Mouse (Mus musculus) left cerebral cortex, adult 8-10 months (tissue): ENCODE measurements around the gene Slc5a10. TPM values are rescaled to one million over a fixed set of nuclear protein-coding genes. Genes with fewer than 3 reads are reported as not detected.
A peak's percentile ranks its signal among the peaks of the same experiment; 100 is the strongest.

Experiments used
- DNase-seq, 2 experiments: peaks; one replicate each; pipeline ENCODE4 v3.0.0; 2022; ENCODE audit warnings: low spot score in 2 of 2
- total RNA-seq, 4 experiments: library from RNA; stranded (reverse); gene quantifications; 2 replicates each; pipeline ENCODE4 v1.2.4; 2022

Gene Slc5a10
- total RNA-seq, 4 experiments from 2014 or later, result 0.20 to 0.33 (median 0.32) TPM; not detected in 1

DNA sequence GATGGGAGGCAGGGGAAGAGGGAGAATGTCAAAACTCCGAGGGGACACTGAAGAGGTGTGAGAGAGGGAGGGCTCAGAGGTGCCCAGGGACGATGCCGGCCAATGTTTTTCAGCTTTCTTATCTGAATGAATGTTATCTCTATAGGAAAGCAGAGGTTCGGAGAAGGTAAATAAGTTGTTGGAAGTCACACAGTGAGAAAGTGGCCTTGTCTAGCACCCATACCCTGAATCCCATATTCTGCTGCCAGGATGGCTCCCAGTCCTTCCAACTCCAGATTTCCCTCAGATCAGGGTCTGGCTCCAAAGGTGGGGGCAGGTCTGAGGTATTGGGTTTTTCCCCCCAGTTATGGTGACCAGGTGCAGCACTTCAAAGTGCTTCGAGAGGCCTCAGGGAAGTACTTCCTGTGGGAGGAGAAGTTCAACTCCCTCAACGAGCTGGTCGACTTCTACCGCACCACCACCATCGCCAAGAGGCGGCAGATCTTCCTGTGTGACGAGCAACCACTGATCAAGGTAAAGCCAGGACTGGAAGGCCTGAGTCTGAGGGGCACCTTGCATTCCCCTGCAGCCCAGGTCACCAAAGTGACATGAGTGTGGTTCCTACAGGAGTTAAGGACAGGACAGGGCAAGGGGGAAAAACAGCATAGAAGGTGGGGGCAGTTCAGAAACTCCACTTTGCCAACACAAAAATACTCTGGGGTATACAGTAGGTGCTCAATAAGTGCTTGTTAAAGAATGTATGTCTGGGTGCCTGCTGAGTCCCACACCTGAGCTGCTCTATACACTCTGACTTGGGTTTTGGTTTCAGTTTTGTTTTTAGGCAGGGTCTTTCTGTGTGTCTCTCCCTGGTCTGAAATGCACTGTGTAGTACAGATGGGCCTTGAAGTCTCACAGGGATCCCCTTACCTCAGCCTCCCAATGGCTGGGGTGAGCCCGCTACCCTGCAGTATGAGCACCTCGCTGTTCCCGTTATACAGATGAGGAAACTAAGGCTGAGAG, 50.8 kb downstream of the Slc5a10 start:
- DNase-seq, result no peak

DNA sequence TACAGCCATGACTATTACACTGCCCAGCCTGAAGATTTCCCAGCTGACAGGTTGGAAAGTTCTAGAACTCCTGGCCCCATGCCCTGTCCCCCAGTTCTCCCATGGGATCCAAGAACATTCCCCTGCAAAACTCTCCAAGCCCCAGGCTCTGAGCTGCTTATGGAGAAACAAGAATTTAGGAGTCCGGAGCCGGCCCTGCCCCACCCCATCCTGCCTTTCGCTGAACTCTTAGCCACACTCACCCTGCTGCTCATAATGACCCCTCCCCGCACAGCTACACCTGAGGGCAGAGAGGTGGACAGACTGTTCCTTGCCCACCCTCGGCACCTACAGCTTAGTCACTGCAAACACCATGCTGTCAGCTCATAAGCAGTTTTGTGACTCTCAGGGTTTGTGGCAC, 52.8 kb downstream of the Slc5a10 start:
- DNase-seq, result no peak

DNA sequence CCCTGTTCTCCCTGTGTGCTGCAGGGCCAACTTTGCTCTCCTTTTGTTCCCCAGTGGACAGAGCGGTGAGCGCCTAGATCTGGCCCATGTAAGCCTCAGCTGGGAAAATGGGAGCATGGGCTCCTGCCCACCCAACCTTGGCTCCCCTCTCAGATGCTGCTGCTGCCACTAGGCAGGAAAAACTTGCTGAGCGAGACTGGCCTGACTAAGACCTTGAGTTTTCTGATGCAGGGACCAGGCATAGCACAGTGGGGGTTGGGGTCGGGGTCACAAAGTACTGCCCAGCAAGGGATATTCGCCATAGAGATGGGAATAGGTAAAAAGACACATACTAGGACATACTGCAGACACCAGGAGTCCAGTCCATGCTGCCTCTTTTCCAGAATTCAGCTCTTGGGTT, 53.4 kb downstream of the Slc5a10 start:
- DNase-seq, result no peak

DNA sequence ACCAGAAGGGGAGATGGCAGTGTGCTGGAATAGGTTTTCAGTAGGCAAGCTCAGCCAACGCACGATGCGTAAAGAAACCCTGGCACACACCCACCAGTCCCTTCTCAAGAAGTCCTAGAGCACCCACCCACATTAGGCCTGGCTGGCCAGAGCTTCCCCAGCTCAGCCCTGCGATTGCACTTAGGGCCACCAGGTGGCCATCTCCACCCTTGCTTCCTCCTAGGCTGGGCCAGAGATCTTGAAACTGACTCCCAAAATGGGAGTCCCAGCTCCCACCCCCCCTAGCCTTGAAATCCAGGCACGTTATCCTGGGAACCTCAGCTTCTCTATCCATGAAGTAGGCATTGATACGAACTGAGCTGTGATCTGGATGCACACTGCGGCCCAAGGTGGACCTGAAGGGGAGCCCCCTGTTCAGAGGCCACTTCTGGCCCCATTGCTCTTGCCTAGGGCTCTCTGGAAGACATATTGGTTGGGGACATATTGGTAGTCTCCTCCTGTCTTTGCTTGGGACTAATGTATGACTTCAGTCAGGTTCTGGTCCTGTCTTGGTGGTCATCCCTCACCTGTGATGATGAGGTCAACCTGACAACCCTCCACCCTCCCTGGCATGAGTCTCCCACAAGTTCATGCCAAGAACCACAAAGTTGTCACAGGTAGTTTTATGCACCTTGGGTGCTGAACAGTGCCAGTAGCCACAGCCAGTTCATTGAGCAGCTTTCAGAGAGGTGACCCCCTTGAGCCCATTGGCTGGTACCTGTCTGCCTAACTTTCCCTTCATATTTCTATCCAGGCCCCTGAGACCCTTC, 54.4 kb downstream of the Slc5a10 start:
- DNase-seq, result peak in 1 of 2 experiments; percentile 57

DNA sequence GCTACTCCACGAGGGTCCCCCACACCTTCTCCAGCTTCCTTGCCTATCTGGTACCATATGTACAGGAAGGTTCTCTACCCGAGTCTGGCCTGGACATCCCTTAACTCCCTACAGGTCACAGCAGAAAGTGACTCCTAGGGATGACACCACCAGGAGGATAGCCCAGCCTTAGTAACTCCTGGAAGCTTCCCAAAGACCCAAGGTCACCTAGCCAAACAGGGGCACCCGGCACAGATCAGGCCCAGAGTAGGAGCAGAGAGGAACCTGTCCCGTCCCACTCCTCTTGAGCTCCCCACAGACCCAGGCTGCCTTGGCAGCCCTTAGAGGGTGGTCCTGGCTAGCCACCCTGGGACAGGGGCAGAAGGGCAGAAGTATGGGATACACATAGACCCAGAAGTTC, 55.2 kb downstream of the Slc5a10 start:
- DNase-seq, result no peak

DNA sequence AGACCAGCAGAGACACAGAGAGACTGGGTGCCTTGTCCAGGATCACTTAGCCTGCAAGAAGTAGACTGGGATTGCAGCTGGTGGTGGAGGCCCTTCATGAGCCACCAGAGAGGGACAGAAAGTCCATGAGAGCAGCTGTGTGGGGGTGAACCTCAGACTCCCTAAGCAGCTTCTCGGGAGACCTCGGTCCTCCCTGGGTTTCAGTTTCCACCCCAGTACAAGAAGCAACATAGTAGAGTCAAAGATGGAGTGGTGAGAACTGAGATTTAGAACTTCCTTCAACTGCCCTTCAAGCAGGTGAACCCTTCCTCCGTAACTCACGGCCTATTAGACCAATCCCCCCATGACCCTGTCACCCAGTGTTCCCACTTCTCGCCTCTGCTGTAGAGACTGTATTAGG, 58.4 kb downstream of the Slc5a10 start:
- no peak for DNase-seq

DNA sequence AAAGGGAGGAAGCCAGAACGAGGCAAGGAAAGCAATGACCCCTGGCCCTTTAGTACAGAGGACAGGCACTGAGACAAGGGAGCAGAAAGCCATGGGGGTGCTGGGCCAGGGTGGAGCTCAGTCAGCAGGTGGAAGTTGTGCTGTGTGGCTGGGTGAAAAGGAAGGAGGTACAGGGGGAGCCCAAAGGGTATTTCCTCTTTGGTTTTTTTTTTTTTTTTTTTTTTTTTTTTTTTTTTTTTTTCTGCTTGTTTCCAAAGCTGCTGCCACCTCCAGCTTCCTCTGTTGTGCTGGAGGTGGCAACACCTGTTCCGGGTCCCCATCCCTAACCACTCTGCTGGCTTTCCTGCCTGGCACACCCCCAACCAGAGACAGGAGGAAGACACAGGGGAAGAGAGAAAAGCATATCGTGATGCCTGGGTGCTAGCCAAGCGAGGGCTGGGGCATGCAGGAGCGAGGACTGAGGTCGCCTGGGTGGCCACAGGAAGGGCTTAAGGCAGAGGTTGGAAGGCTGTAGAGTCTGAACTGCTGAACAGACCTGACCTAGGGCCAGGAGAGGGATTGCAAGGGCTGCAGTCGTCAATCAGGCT, 59.7 kb downstream of the Slc5a10 start:
- DNase-seq, result no peak

DNA sequence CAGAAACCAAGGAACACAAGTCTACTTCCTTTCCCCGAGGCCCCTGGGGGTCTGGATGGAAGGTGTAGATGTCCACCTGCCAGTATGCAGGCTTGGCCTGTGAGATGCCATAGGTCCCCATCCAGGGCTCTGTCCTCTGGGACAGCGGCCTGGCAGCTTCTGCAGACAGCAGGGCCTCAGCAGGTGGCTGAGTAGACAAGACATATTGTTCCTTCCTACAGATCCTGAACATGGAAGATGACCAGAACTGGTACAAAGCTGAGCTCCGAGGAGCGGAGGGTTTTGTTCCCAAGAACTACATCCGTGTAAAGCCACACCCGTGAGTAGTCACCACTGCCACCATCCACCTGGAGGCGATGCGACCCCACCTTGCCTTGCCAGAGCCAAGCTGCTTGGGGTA, 60.6 kb downstream of the Slc5a10 start:
- no peak for DNase-seq

DNA sequence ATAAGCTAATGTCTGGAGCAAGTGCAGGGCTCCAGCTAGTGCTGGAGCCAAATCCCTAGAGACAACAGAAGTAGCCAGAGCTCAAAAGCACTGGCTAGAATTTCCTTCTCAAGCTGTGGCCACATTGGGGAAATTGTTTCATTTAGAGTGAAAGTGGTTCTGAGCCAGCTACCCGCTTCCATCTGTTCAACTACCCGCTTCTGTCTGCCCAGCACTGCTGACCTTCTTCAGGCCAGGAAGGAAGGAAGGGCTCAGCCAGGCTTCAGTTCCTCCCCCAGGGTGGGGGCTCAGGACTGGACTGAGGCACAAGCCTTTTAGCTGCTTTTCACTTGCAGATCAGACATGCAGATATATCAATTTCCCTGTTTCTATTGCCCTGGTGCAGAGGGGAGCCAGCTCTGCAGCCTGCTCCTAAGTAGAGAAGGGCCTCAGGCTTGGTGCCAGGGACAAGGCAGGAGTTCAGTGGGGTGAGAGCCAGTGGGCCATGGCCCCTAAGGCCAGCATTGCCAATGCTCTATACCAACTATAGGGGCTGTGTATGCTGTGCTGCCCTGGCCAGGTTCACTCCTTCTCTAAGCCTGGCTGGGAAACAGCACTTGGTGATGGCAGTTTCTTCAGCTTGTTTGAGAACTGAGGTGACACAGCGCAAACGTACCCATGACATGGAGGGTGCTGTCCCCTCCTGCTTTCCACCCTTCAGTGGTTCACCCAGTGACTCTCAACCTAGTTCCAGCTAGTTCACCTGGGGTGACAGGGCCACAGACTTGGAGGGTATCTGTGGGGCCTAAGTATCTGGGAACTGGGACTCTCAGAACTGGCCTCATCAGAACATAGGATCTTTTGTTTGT, 61.4 kb downstream of the Slc5a10 start:
- no peak for DNase-seq

DNA sequence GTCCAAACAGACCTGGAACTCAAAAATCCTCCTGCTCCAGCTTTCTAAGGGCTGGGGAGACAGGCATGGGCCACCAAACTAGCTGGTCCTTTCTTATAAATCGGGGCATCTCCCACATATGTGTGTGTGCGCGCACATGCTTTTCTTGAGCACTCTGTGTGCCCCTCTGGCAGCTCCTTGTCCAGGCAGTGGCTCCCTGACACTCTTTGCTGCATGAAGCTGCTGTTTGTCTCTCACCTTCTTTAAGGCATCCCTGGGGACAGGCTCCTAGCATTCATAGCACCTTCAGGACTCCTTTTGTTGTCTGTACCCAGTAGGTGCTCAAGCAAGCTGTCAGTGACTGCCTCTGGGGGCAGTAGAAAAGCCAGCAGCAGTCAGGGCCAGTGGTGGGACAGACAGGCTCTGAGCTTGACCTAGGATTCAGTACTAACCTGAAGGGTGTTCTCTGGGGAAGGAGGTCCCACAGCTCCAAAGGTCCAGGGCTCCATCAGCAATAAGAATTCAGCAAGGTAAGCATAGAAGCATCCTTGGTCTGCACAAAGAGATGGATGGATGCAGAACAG, 62.2 kb downstream of the Slc5a10 start:
- no peak for DNase-seq

DNA sequence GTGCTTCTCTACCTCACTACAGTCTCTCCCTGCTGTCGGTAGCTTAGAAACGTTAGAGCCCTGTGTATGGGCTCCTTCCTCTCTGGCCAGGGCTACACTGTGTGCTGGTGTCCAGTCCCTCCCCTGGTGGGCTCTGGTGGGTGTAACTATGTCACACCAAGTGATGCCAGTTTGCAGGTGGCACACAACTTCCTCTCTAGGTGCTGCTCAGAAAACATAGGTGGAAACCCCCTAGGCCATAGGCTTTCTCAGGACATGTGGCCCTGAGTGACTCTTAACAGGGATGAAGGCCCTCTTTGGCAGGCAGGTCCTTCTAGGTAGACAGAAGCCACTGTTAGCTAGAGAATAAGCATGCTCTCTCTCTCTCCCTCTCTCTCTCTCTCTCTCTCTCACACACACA, 63.2 kb downstream of the Slc5a10 start:
- DNase-seq, result no peak

DNA sequence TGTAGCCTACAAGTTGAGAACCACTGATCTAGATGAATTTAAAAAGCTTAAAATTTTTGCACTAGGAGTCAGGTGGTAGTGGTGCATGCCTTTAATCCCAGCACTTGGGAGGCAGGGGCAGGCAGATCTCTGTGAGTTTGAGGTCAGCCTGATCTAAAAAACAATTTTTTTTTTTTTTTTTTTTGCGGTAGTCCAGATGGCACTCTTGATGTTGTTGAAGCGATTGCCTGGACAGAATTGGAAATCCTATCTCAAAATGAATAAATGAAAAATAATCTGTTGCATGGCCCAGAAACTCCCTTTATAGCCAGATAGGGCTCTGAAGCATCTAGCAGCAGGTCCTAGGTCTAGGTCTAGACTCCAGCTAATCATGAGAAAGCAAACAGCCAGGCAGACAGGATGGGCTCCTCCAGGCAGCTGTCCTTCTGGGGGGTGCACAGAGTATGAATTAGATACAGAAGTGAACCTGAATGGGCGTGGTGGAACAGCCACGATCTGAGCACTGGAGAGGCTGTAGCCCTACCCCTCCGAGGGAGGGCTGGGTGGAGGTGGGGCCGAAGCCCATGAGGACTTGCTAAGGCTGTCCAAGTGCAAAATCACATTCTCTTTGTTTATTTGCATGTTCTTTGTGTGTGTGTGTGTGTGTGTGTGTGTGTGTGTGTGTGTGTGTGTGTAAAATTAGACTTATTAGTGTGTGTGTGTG, 64.3 kb downstream of the Slc5a10 start:
- no peak for DNase-seq

DNA sequence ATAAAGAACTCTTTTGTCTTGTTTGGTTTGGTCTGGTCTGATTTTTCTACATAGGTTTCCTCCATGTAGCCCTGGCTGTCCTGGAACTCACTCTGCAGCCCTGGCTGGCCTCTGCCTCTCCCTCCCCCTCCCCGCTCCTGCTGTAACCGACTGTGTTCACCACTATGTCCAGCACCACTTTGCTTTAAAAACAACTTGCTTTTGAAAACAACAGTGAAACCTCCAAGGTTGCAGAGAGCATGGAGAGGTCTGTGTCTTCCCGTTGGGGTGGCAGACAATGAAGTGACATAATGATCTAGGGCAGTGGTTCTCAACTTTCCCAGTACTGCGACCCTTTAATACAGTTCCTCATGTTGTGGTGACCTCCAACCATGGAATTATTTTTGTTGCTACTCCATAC, 65.0 kb downstream of the Slc5a10 start:
- no peak for DNase-seq

DNA sequence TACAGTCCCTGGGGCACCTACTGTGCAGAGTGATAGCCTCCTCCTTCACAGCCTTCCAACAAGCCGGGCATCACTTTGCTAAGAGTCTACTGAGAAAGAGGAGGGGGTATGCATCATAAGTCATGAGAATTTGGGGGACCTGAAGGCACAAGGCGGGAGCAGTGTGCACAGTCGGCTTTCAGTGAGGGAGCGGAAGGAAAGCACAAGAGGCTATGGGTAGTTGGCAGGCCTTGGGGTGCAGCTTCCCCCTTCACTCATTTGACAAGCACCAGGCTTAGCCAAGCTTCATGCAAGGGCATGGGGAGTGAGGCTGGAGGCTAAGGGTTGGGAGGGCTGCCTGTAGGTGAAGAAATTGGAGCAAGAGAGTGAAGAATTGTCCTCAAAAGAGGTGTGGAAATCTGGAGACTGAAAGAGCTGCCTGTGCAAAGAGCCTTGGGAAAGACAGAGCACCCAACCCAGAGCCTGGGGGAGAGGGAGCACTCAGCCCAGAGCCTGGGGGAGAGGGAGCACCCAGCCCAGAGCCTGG, 65.8 kb downstream of the Slc5a10 start:
- DNase-seq, result no peak

DNA sequence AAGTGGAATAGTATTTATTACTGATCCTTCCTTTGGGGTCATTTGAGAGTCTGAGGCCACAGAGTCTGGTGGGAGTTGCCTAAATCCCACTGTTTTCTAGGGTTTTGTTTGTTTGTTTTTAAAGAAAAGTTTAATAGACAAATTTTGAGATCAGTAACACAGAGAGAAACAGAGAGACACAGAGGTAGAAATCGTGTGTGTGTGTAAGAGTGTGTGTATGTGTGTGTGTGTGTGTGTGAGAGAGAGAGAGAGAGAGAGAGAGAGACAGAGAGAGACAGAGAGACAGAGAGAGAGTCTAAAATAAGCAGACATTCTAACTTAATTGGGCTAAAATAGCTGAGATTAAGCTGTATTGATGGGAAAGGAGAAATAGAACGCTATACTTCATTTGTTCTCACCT, 67.1 kb downstream of the Slc5a10 start:
- no peak for DNase-seq

DNA sequence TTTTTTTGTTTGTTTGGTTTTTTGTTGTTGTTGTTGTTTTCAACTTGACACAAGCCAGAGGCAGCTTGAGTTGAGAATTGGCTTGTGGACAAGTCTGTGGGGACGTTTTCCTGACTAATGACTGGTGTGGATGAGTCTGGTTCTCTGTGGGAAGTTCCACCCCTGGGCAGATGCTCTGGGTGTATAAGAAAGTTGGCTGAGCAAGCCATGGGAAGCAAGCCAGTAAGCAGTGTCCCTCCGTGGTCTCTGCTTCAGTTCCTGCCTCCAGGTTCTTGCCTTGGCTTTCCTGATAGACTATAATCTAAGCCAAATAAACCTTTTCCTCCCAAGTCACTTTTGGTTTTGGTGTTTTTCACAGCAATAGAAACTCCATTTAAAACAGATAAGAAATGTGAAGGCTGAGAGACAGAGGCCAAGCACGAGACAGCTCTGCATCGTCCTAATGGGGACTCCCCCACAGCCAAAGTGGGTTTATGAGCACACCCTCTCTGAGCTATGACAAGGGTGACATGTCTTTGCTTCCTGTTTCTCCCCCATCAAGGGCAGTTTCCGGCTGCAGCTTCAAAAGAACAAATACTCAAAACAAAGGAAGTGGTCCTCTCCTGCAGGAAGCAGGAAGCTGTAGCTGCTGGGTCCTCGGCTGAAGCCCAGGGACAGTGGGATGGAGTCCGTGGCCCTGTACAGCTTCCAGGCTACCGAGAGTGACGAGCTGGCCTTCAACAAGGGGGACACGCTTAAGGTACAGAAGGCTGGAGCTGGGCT, 67.8 kb downstream of the Slc5a10 start, which contains the start of gene Grap:
Gene Grap, plus strand, starts transcription at position 580 of the 762 bp plus-strand sequence.
- DNase-seq, result no peak

DNA sequence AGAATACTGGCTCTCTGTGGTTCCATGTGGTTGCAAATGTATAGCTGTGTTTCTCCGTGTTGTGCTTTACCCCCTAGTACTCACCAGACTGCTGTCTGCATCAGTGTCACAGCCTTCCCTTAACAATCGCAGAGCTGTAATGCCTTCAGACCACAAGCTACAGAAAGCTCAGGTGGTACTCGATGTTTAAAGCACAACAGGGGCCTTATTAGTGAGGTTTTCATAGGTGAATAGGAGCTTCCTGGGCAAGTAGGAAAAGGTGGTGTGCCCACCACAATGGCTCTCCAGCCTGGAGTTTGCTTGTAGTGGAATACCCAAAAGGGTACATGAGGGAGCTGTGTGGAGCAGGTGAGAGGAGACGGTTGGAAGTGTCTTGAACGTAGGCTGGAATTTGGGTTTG, 68.4 kb downstream of the Slc5a10 start:
- no peak for DNase-seq

DNA sequence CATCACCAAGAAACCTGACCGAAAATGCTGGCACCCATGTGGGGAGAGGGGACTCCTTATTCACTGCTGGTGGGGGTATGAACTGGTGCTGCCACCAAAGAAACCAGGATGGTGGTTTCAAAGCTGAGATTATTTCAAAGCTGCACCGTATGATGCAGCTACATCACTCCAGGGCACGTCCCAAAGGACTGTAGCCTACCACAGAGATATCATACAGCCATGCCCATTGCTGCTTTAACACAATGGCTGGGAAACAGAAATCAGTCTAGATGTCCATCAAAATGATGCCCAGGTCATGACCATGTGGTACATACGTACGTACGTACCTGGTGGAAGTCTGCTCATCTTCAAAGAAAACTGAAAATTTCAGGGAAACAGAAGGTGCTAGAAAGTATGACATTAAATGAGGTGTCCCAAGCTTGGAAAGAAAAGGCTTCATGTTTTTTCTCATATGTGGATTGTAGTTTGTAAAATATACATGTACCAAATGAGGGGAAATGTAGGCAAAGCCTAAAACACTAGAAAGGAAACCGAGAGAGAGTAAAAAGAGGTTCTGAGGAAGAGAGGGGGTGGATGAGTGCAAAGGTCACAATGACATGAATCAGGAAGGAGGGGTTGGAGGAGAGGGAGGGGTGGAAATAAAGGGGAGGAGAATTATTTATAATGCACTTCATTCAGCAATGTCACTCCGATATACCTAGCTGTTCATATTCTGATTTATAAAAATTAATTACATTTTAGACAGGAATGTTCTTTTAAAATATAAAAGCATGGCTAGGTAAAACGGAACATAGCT, 70.0 kb downstream of the Slc5a10 start:
- DNase-seq, result no peak
